Mouse (Mus musculus) embryonic facial prominence, embryonic 15.5 days (tissue): ENCODE results near the gene Appbp2. TPM values are rescaled to one million over a fixed set of nuclear protein-coding genes. Genes with fewer than 3 reads are reported as not detected.

ENCODE experiments used
- ATAC-seq: fragments of 200-750 bp; cut with Nextera tagmentation; 2 replicates; pipeline ENCODE4 v1.8.0; 2017; ENCODE audit warnings: low read depth, moderate TSS enrichment; ENCODE audit not compliant: insufficient number of reproducible peaks, low FRiP score, low TSS enrichment
- H3K27ac ChIP-seq: fragments of 300-500 bp; sonication (generic); replicated peaks from 2 replicates; pipeline ENCODE4 v1.5.1; 2015; ENCODE audit warnings: mild to moderate bottlenecking, inconsistent platforms
- H3K27me3 ChIP-seq: fragments of 300-500 bp; sonication (generic); 2 replicates; pipeline ENCODE4 v1.6.1; 2015; ENCODE audit warnings: inconsistent platforms
- H3K36me3 ChIP-seq: fragments of 300-500 bp; sonication (generic); 2 replicates; pipeline ENCODE4 v1.6.1; 2015; ENCODE audit warnings: mild to moderate bottlenecking, inconsistent platforms
- H3K4me1 ChIP-seq: fragments of 300-500 bp; sonication (generic); 2 replicates; pipeline ENCODE4 v1.6.1; 2015; ENCODE audit warnings: inconsistent platforms
- H3K4me2 ChIP-seq: fragments of 300-500 bp; sonication (generic); replicated peaks from 2 replicates; pipeline ENCODE4 v1.6.1; 2015; ENCODE audit warnings: mild to moderate bottlenecking, inconsistent platforms
- H3K4me3 ChIP-seq: fragments of 300-500 bp; sonication (generic); replicated peaks from 2 replicates; pipeline ENCODE4 v1.5.1; 2015; ENCODE audit warnings: mild to moderate bottlenecking, inconsistent platforms
- H3K9ac ChIP-seq: fragments of 300-500 bp; sonication (generic); 2 replicates; pipeline ENCODE4 v1.6.1; 2015; ENCODE audit warnings: inconsistent platforms
- H3K9me3 ChIP-seq: fragments of 300-500 bp; sonication (generic); replicated peaks from 2 replicates; pipeline ENCODE4 v1.6.1; 2016; ENCODE audit warnings: inconsistent platforms
- WGBS: fragments of 180-500 bp; shearing (Covaris S2); methylation state at CpG from one replicate; pipeline ENCODE4 v1.1.7; 2015; 5-methylcytosine and 5-hydroxymethylcytosine counted together
- polyA plus RNA-seq: library from polyadenylated mRNA; unstranded; fragments of >200 nt; fragmentation: Nextera tagmentation; extraction: Ambion mirVana; gene quantifications from 2 replicates; pipeline ENCODE4 v1.2.1, GENCODE M21; 2015

The Appbp2 gene
- polyA plus RNA-seq, 1 experiment from 2014 or later, result 38.7 TPM

- Histone ChIP-seq H3K9ac (no peak overlapping the region), H3K4me2 (no peak overlapping the region), H3K9me3 (no peaks in the 10 kb centered on the region), H3K27me3 (no peaks in the 10 kb centered on the region), H3K4me1 (0 out of 2 replicates have a peak, but pooled peaks cover 3% of the 10 kb centered on the region), H3K4me3 (no peak overlapping the region), H3K27ac (no peak overlapping the region), H3K36me3 (peaks cover 16% of the 10 kb centered on the region)
- ATAC-seq, result no peak
- WGBS, result 85% methylated on average over 6 of the region's 6 CpGs
These were observed 50.1 kb downstream of the Appbp2 start for GRCm38 (mm10) chr11:85184839-85185238.

GRCm38 (mm10) chr11:85184082-85184481, 50.8 kb downstream of the Appbp2 start:
- ATAC-seq, result no peak
- Histone ChIP-seq H3K4me2 (no peak overlapping the region), H3K27ac (no peak overlapping the region), H3K4me3 (no peak overlapping the region), H3K9ac (no peak overlapping the region), H3K4me1 (0 out of 2 replicates have a peak, but pooled peaks cover 3% of the 10 kb centered on the region), H3K9me3 (no peaks in the 10 kb centered on the region), H3K36me3 (peaks cover 9% of the 10 kb centered on the region), H3K27me3 (no peaks in the 10 kb centered on the region)
- 69% methylated on average over 5 of the region's 5 CpGs for WGBS

- peak; percentile 44 for ATAC-seq
- H3K4me2 ChIP-seq, result peak overlapping the region; percentile 76
- H3K9me3 ChIP-seq, result no peaks in the 10 kb centered on the region
- H3K9ac ChIP-seq, result peak overlapping the region; percentile 23
- peaks cover 2% of the 10 kb centered on the region; the same call in 1 of the 2 replicates for H3K36me3 ChIP-seq
- 18% methylated on average over 13 of the region's 13 CpGs for WGBS
- 0 out of 2 replicates have a peak, but pooled peaks cover 3% of the 10 kb centered on the region for H3K4me1 ChIP-seq
- peak overlapping the region; percentile 46 for H3K4me3 ChIP-seq
- H3K27ac ChIP-seq, result 0 out of 2 replicates have a peak overlapping the region, but pooled peaks have one; percentile 48
- H3K27me3 ChIP-seq, result no peaks in the 10 kb centered on the region
These were observed 51.6 kb downstream of the Appbp2 start for GRCm38 (mm10) chr11:85183284-85183779.

- WGBS, result 3% methylated on average over 20 of the region's 20 CpGs
- Histone ChIP-seq H3K27ac (peak overlapping the region; percentile 48; the same call in 1 of the 2 replicates), H3K9me3 (no peaks in the 10 kb centered on the region), H3K4me3 (peak overlapping the region; percentile 46), H3K27me3 (no peaks in the 10 kb centered on the region), H3K4me1 (0 out of 2 replicates have a peak, but pooled peaks cover 3% of the 10 kb centered on the region), H3K4me2 (peak overlapping the region; percentile 76), H3K36me3 (no peaks in the 10 kb centered on the region), H3K9ac (peak overlapping the region; percentile 23)
- ATAC-seq, result peak; percentile 91
These were observed 52.2 kb downstream of the Appbp2 start for GRCm38 (mm10) chr11:85182617-85183283.

GRCm38 (mm10) chr11:85178413-85178812, 56.5 kb downstream of the Appbp2 start:
- Histone ChIP-seq H3K27ac (no peak overlapping the region), H3K36me3 (no peaks in the 10 kb centered on the region), H3K4me2 (no peak overlapping the region), H3K9me3 (no peaks in the 10 kb centered on the region), H3K9ac (no peak overlapping the region), H3K27me3 (no peaks in the 10 kb centered on the region), H3K4me1 (0 out of 2 replicates have a peak, but pooled peaks cover 3% of the 10 kb centered on the region), H3K4me3 (no peak overlapping the region)
- 73% methylated on average over 4 of the region's 4 CpGs for WGBS
- no peak for ATAC-seq

GRCm38 (mm10) chr11:85177761-85178160, 57.2 kb downstream of the Appbp2 start:
- 79% methylated on average over 6 of the region's 6 CpGs for WGBS
- no peak for ATAC-seq
- H3K9ac ChIP-seq, result no peak overlapping the region
- no peaks in the 10 kb centered on the region for H3K27me3 ChIP-seq
- H3K9me3 ChIP-seq, result no peaks in the 10 kb centered on the region
- H3K4me3 ChIP-seq, result no peak overlapping the region
- no peaks in the 10 kb centered on the region for H3K36me3 ChIP-seq
- no peaks in the 10 kb centered on the region for H3K4me1 ChIP-seq
- no peak overlapping the region for H3K4me2 ChIP-seq
- H3K27ac ChIP-seq, result no peak overlapping the region

GRCm38 (mm10) chr11:85175941-85176340, 59.0 kb downstream of the Appbp2 start:
- no peaks in the 10 kb centered on the region for H3K9me3 ChIP-seq
- no peak overlapping the region for H3K27ac ChIP-seq
- H3K36me3 ChIP-seq, result no peaks in the 10 kb centered on the region
- H3K4me3 ChIP-seq, result no peak overlapping the region
- 74% methylated on average over 3 of the region's 3 CpGs for WGBS
- H3K9ac ChIP-seq, result no peak overlapping the region
- H3K27me3 ChIP-seq, result no peaks in the 10 kb centered on the region
- no peaks in the 10 kb centered on the region for H3K4me1 ChIP-seq
- H3K4me2 ChIP-seq, result no peak overlapping the region
- ATAC-seq, result no peak

- no peaks in the 10 kb centered on the region for H3K9me3 ChIP-seq
- no peaks in the 10 kb centered on the region for H3K36me3 ChIP-seq
- 0 out of 2 replicates have a peak, but pooled peaks cover 5% of the 10 kb centered on the region for H3K4me1 ChIP-seq
- no peak overlapping the region for H3K9ac ChIP-seq
- H3K27ac ChIP-seq, result no peak overlapping the region
- no peak overlapping the region for H3K4me2 ChIP-seq
- no peaks in the 10 kb centered on the region for H3K27me3 ChIP-seq
- WGBS, result 31% methylated on average over 2 of the region's 2 CpGs
- no peak for ATAC-seq
- no peak overlapping the region for H3K4me3 ChIP-seq
These were observed 64.1 kb downstream of the Appbp2 start for GRCm38 (mm10) chr11:85170833-85171232.

GRCm38 (mm10) chr11:85170058-85170740, 64.7 kb downstream of the Appbp2 start, which contains the start of gene 1700125H20Rik:
TSS of gene 1700125H20Rik (plus strand) at chr11:85170404.
- H3K9ac ChIP-seq, result no peak within 1 kb of the TSS
- no peaks in the 10 kb centered on the region for H3K9me3 ChIP-seq
- ATAC-seq, result peak; percentile 72; the same call in 1 of the 2 replicates
- H3K27ac ChIP-seq, result no peak within 1 kb of the TSS
- H3K4me2 ChIP-seq, result peak within 1 kb of the TSS; percentile 57
- H3K27me3 ChIP-seq, result no peaks in the 10 kb centered on the region
- 12% methylated on average over 21 of the region's 21 CpGs for WGBS
- peak within 1 kb of the TSS; percentile 33 for H3K4me3 ChIP-seq
- no peaks in the 10 kb centered on the region for H3K36me3 ChIP-seq
- H3K4me1 ChIP-seq, result 0 out of 2 replicates have a peak, but pooled peaks cover 5% of the 10 kb centered on the region

GRCm38 (mm10) chr11:85167503-85167902, 67.4 kb downstream of the Appbp2 start:
- 0 out of 2 replicates have a peak, but pooled peaks cover 5% of the 10 kb centered on the region for H3K4me1 ChIP-seq
- no peak overlapping the region for H3K27ac ChIP-seq
- no peaks in the 10 kb centered on the region for H3K9me3 ChIP-seq
- no peak for ATAC-seq
- no peaks in the 10 kb centered on the region for H3K36me3 ChIP-seq
- 69% methylated on average over 1 of the region's 1 CpGs for WGBS
- H3K4me3 ChIP-seq, result no peak overlapping the region
- H3K4me2 ChIP-seq, result no peak overlapping the region
- H3K9ac ChIP-seq, result no peak overlapping the region
- no peaks in the 10 kb centered on the region for H3K27me3 ChIP-seq

- ATAC-seq, result no peak
- H3K27ac ChIP-seq, result no peak overlapping the region
- H3K4me2 ChIP-seq, result no peak overlapping the region
- no peak overlapping the region for H3K9ac ChIP-seq
- H3K36me3 ChIP-seq, result no peaks in the 10 kb centered on the region
- H3K27me3 ChIP-seq, result no peaks in the 10 kb centered on the region
- H3K9me3 ChIP-seq, result no peaks in the 10 kb centered on the region
- H3K4me3 ChIP-seq, result no peak overlapping the region
- no peaks in the 10 kb centered on the region for H3K4me1 ChIP-seq
These were observed 70.6 kb downstream of the Appbp2 start for GRCm38 (mm10) chr11:85164371-85164770.
